Mouse (Mus musculus): ENCODE measurements around the gene Svbp.

The Svbp gene

GRCm38 (mm10) chr4:119248407-119248965 is 53.4 kb downstream of the Svbp start:
- TF ChIP-seq GATA4 (IDR thresholded peaks at IDR 0.05; ENCODE audit: insufficient replicate concordance, low read length) = no peak
